Mouse (Mus musculus) liver, embryonic 16.5 days (tissue): ENCODE measurements at regions not wholly inside any gene's neighbourhood (a gene's known extent, or its start where the extent isn't known, plus 50 kb on each side); places are given as distances from the start of the nearest gene placed in this dataset.

Source experiments
- ATAC-seq: fragments of 200-750 bp; cut with Nextera tagmentation; 2 replicates; pipeline ENCODE4 v1.8.0; 2017; ENCODE audit warnings: low read depth, mild to moderate bottlenecking, moderate number of reproducible peaks, moderate library complexity
- H3K27ac ChIP-seq: fragments of 300-500 bp; sonication (generic); 2 replicates; pipeline ENCODE4 v1.5.1; 2014; ENCODE audit warnings: mild to moderate bottlenecking, low read length
- H3K27me3 ChIP-seq: fragments of 300-500 bp; sonication (generic); 2 replicates; pipeline ENCODE4 v1.6.1; 2014; ENCODE audit warnings: low read depth, low read length, mixed read lengths; ENCODE audit not compliant: control insufficient read depth, insufficient read depth
- H3K36me3 ChIP-seq: fragments of 300-500 bp; sonication (generic); 2 replicates; pipeline ENCODE4 v1.6.1; 2014; ENCODE audit warnings: mild to moderate bottlenecking; ENCODE audit not compliant: control insufficient read depth, insufficient read depth
- H3K4me1 ChIP-seq: fragments of 300-500 bp; sonication (generic); 2 replicates; pipeline ENCODE4 v1.6.1; 2014; ENCODE audit warnings: low read depth, low read length, mixed read lengths; ENCODE audit not compliant: control insufficient read depth
- H3K4me2 ChIP-seq: fragments of 300-500 bp; sonication (generic); 2 replicates; pipeline ENCODE4 v1.6.1; 2014; ENCODE audit warnings: low read depth, low read length, mixed read lengths
- H3K4me3 ChIP-seq: fragments of 300-500 bp; sonication (generic); 2 replicates; pipeline ENCODE4 v1.5.1; 2014; ENCODE audit warnings: low read depth, mild to moderate bottlenecking, low read length
- H3K9ac ChIP-seq: fragments of 300-500 bp; sonication (generic); 2 replicates; pipeline ENCODE4 v1.6.1; 2014; ENCODE audit warnings: low read depth, low read length
- H3K9me3 ChIP-seq: fragments of 300-500 bp; sonication (generic); replicated peaks from 2 replicates; pipeline ENCODE4 v1.6.1; 2016; ENCODE audit warnings: low read length; ENCODE audit not compliant: control insufficient read depth
- WGBS: fragments of 180-500 bp; shearing (Covaris S2); extraction: QIAGEN DNeasy Blood & Tissue Kit; methylation state at CpG from one replicate; pipeline ENCODE4 v1.1.7; 2014; ENCODE audit not compliant: insufficient replicate concordance; 5-methylcytosine and 5-hydroxymethylcytosine counted together

DNA sequence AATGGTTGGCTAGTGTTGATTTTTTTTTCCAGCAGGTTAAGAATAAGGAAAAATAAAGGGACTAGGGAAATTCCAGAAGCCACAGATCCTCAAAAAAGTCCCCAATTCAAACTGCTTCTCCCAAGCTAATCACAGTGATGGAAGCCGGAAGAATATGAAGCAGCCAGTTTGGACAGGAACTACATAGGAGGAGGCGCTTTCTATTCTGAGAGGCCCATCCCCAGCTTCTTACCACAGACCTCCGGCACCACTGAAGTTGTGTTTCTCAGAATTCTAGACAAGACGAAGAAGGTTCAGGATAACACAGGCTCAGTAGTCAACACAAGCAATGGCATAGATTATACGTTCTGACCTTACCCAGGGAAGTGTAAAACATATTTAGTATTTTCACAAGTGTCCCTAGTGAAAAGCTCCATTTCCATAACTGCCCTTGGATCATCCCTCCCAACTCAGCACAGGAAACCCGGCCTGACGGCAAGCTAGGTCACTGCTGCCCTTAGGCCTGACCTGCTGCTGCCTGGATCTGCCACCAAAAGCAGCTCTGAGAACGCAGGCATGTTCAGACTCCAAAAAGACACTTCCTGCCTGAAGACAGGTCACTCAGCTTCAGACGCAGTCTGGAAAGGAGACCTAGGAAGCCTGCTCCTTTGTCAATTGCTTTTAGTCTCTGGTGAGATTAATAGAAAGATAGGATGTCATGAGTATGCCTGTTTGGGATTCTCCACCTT lies 97.2 kb upstream of the Tmc1 start:
- ATAC-seq, result no peak

GRCm38 (mm10) chr19:21049301-21049700 lies 95.3 kb upstream of the Tmc1 start:
- H3K4me2 ChIP-seq, result no peak overlapping the region
- peaks cover 2% of the 10 kb centered on the region for H3K4me1 ChIP-seq
- ATAC-seq, result no peak

More for the DNA sequence above, 97.2 kb upstream of the Tmc1 start:
- Histone ChIP-seq H3K9me3 (no peaks in the 10 kb centered on the region), H3K4me2 (no peak overlapping the region), H3K27ac (no peak overlapping the region), H3K27me3 (no peaks in the 10 kb centered on the region), H3K4me3 (no peak overlapping the region), H3K4me1 (peaks cover 2% of the 10 kb centered on the region), H3K9ac (no peak overlapping the region), H3K36me3 (no peaks in the 10 kb centered on the region)
- WGBS, result 24% methylated on average over 9 of the region's 9 CpGs

DNA sequence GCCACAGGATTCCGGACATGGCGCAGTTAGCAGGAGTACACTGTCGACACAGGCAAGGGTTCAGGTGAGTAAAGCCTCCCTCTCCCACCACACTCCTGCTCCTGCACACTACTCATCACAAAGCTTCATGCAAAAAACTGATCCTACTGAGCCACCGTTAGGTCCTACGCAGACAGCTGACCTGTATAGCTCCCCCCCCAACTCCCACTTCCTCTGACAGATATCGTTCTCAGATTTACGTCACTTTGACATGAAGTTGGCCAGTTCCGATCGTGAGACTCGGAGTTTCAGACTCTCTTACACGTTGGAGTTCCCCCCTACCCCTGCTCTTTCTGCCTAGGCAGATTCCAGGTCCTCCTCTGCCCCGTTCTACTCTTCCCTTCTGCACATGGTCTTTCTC lies 91.6 kb upstream of the Tmc1 start:
- Histone ChIP-seq H3K9ac (no peak overlapping the region), H3K4me3 (no peak overlapping the region), H3K27ac (no peak overlapping the region), H3K9me3 (no peaks in the 10 kb centered on the region), H3K27me3 (no peaks in the 10 kb centered on the region), H3K36me3 (no peaks in the 10 kb centered on the region), H3K4me2 (no peak overlapping the region), H3K4me1 (no peaks in the 10 kb centered on the region)
- WGBS, result 40% methylated on average over 12 of the region's 12 CpGs
- no peak for ATAC-seq

More at GRCm38 (mm10) chr19:21049301-21049700, 95.3 kb upstream of the Tmc1 start:
- Histone ChIP-seq H3K36me3 (no peaks in the 10 kb centered on the region), H3K27ac (no peak overlapping the region), H3K27me3 (no peaks in the 10 kb centered on the region), H3K9me3 (no peaks in the 10 kb centered on the region), H3K9ac (no peak overlapping the region), H3K4me3 (no peak overlapping the region)

DNA sequence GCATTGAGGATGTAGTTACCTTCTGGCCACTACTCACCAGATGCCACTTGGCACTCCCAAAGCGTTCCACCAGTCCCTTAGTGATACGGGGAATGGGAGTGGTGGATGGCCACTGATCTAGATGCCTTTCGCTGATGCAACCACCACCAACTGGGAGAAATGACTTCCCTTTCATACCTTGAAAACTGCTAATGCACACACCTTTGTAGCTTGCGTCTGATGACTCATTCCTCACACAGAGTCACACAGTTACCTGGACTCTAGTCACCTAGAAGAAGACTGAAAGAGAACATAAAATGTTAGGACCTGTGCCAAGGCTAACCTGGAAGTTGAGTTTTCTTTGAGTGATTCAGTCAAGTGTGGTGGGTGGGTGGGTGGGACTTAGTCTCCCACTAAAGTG lies 90.0 kb upstream of the Tmc1 start:
- 71% methylated on average over 4 of the region's 4 CpGs for WGBS
- no peak overlapping the region for H3K4me3 ChIP-seq
- H3K27me3 ChIP-seq, result no peaks in the 10 kb centered on the region
- no peak overlapping the region for H3K9ac ChIP-seq
- no peak overlapping the region for H3K4me2 ChIP-seq
- no peaks in the 10 kb centered on the region for H3K9me3 ChIP-seq
- H3K36me3 ChIP-seq, result no peaks in the 10 kb centered on the region
- H3K27ac ChIP-seq, result no peak overlapping the region
- no peak for ATAC-seq
- H3K4me1 ChIP-seq, result no peaks in the 10 kb centered on the region

GRCm38 (mm10) chr19:21042536-21042935 lies 88.5 kb upstream of the Tmc1 start:
- no peak for ATAC-seq
- Histone ChIP-seq H3K4me3 (no peak overlapping the region), H3K4me2 (no peak overlapping the region), H3K36me3 (no peaks in the 10 kb centered on the region), H3K27me3 (no peaks in the 10 kb centered on the region), H3K27ac (no peak overlapping the region), H3K9me3 (no peaks in the 10 kb centered on the region), H3K9ac (no peak overlapping the region), H3K4me1 (no peaks in the 10 kb centered on the region; the same call in 1 of the 2 replicates)
- WGBS, result 50% methylated on average over 3 of the region's 3 CpGs

- peak; percentile 69 for ATAC-seq
- Histone ChIP-seq H3K9ac (no peak overlapping the region), H3K36me3 (no peaks in the 10 kb centered on the region), H3K27me3 (no peaks in the 10 kb centered on the region), H3K4me2 (no peak overlapping the region), H3K4me1 (no peaks in the 10 kb centered on the region; the same call in 1 of the 2 replicates), H3K9me3 (no peaks in the 10 kb centered on the region), H3K27ac (no peak overlapping the region), H3K4me3 (no peak overlapping the region)
- 31% methylated on average over 10 of the region's 10 CpGs for WGBS
Measured at GRCm38 (mm10) chr19:21037448-21038077, 83.6 kb upstream of the Tmc1 start.

GRCm38 (mm10) chr19:21036507-21037425 lies 82.8 kb upstream of the Tmc1 start:
- Histone ChIP-seq H3K4me2 (peak overlapping the region; percentile 29), H3K36me3 (no peaks in the 10 kb centered on the region), H3K27ac (peak overlapping the region; percentile 54; the same call in 1 of the 2 replicates), H3K9ac (no peak overlapping the region), H3K4me1 (no peaks in the 10 kb centered on the region; the same call in 1 of the 2 replicates), H3K4me3 (no peak overlapping the region), H3K27me3 (no peaks in the 10 kb centered on the region), H3K9me3 (no peaks in the 10 kb centered on the region)
- WGBS, result 16% methylated on average over 14 of the region's 14 CpGs
- no peak; the same call in 1 of the 2 replicates for ATAC-seq

GRCm38 (mm10) chr19:21035505-21035904 lies 81.5 kb upstream of the Tmc1 start:
- no peak overlapping the region for H3K4me3 ChIP-seq
- WGBS, result 53% methylated on average over 4 of the region's 4 CpGs
- no peaks in the 10 kb centered on the region for H3K36me3 ChIP-seq
- no peaks in the 10 kb centered on the region for H3K27me3 ChIP-seq
- H3K4me1 ChIP-seq, result no peaks in the 10 kb centered on the region; the same call in 1 of the 2 replicates
- no peak overlapping the region for H3K4me2 ChIP-seq
- H3K9me3 ChIP-seq, result no peaks in the 10 kb centered on the region
- ATAC-seq, result no peak
- H3K27ac ChIP-seq, result no peak overlapping the region
- no peak overlapping the region for H3K9ac ChIP-seq
